ENCODE assay signal across 14 mouse cellular contexts in the genomic region with DNA sequence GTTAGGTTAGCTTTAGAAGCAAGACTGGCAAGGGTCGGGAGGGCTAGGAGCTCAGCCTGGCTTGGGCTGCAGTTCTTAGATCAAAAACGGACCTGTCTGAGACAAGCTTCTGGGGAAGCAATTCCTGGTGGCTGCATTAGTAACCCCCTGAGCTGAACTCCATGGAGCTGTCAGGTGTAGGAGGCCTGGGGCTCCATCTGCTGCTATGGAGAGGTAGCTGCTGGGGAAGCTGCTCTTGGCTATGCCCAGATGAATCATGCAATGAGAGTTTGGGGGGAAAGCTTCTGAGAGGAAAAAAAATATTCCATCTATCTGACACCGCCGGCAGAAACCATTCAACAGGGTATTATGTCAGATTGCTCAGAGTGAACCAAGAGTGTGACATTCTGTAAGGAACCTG.
"Had no signal": no experiment of that assay in that cellular context is flagged by ENCODE, and none has a peak within 500 bp of the region (broad histone marks: within the 10 kb centered on the region; RNA-seq: fewer than 3 reads in every experiment).

No protein-coding gene starts in this region.

- DNase-seq: kidney, adult 11 months; kidney, adult 9 months; kidney, postnatal 14 days; layer of hippocampus, postnatal 36 days; left cerebral cortex, postnatal 4 days; lung, adult 18-20 months; midbrain, embryonic 14.5 days; retina, postnatal 1 day; right cerebral cortex, postnatal 4 days; spleen, adult 18-20 months; thymus, postnatal 36 days had no signal

- H3K27me3 ChIP-seq: limb, embryonic 13.5 days; neural tube, embryonic 13.5 days had no signal

- H3K9me3 ChIP-seq: limb, embryonic 13.5 days; neural tube, embryonic 13.5 days had no signal

- H3K27ac ChIP-seq: limb, embryonic 13.5 days; liver, embryonic 14.5 days; neural tube, embryonic 13.5 days had no signal

- H3K9ac ChIP-seq: limb, embryonic 13.5 days; liver, embryonic 14.5 days; neural tube, embryonic 13.5 days had no signal

- H3K4me3 ChIP-seq: limb, embryonic 13.5 days; neural tube, embryonic 13.5 days had no signal

- H3K4me2 ChIP-seq: limb, embryonic 13.5 days; neural tube, embryonic 13.5 days had no signal

- H3K4me1 ChIP-seq: neural tube, embryonic 13.5 days had no signal

- H3K36me3 ChIP-seq: limb, embryonic 13.5 days; neural tube, embryonic 13.5 days had no signal
